Mouse (Mus musculus) liver, embryonic 14.5 days (tissue): ENCODE measurements around the gene Cpb2. TPM values are rescaled to one million over a fixed set of nuclear protein-coding genes. Genes with fewer than 3 reads are reported as not detected.

ENCODE experiments used
- ATAC-seq: fragments of 200-750 bp; cut with Nextera tagmentation; 2 replicates; pipeline ENCODE4 v1.8.0; 2017; ENCODE audit warnings: moderate number of reproducible peaks, mild to moderate bottlenecking, moderate library complexity; ENCODE audit not compliant: insufficient read depth
- DNase-seq, 3 experiments: peaks; one replicate each; pipeline ENCODE4 v3.0.0-alpha.2; 2012 to 2013; ENCODE audit warnings: low read depth in 3 of 3, low spot score in 3 of 3
- H3K27ac ChIP-seq: fragments of 300-500 bp; sonication (generic); 2 replicates; pipeline ENCODE4 v1.5.1; 2014; ENCODE audit warnings: moderate library complexity, mild to moderate bottlenecking, control low read depth, inconsistent platforms
- H3K27me3 ChIP-seq: fragments of 300-500 bp; sonication (generic); 2 replicates; pipeline ENCODE4 v1.6.1; 2014; ENCODE audit warnings: mild to moderate bottlenecking, low read length, moderate library complexity; ENCODE audit not compliant: control insufficient read depth, insufficient read depth
- H3K36me3 ChIP-seq: fragments of 300-500 bp; sonication (generic); replicated peaks from 2 replicates; pipeline ENCODE4 v1.6.1; 2014; ENCODE audit warnings: low read depth; ENCODE audit not compliant: control insufficient read depth, insufficient read depth
- H3K4me1 ChIP-seq, 2 experiments: fragments of 200-500 bp in 1 of 2; fragments of 300-500 bp in 1 of 2; sonication (generic) in 1 of 2; replicated peaks; 2 replicates each; pipeline ENCODE4 v1.6.1; 2012 to 2014; ENCODE audit warnings: antibody characterized with exemption in 1 of 2, inconsistent platforms in 1 of 2, low read length in 1 of 2; ENCODE audit not compliant: control insufficient read depth in 2 of 2, insufficient read depth in 2 of 2
- H3K4me2 ChIP-seq: fragments of 300-500 bp; sonication (generic); 2 replicates; pipeline ENCODE4 v1.6.1; 2014; ENCODE audit warnings: low read depth, mild to moderate bottlenecking, control low read depth, moderate library complexity
- H3K4me3 ChIP-seq, 2 experiments: fragments of 200-500 bp in 1 of 2; fragments of 300-500 bp in 1 of 2; sonication (generic) in 1 of 2; 2 replicates each; pipeline ENCODE4 v1.5.1; 2012 to 2014; ENCODE audit warnings: low read depth in 2 of 2, low read length in 2 of 2, mild to moderate bottlenecking in 2 of 2, control low read depth in 1 of 2, inconsistent platforms in 1 of 2, moderate library complexity in 1 of 2; ENCODE audit not compliant: insufficient read depth in 1 of 2
- H3K9ac ChIP-seq: fragments of 300-500 bp; sonication (generic); replicated peaks from 2 replicates; pipeline ENCODE4 v1.6.1; 2014; ENCODE audit warnings: mild to moderate bottlenecking, control low read depth, moderate library complexity
- H3K9me3 ChIP-seq: fragments of 300-500 bp; sonication (generic); 2 replicates; pipeline ENCODE4 v1.6.1; 2016; ENCODE audit warnings: low read length, mixed read lengths; ENCODE audit not compliant: control insufficient read depth
- CTCF ChIP-seq: IDR thresholded peaks from 2 replicates; pipeline ENCODE4 v1.5.1; 2016; ENCODE audit warnings: antibody characterized with exemption, low read depth, control low read depth
- EP300 ChIP-seq: IDR thresholded peaks from 2 replicates; pipeline ENCODE4 v1.6.1; 2016; ENCODE audit warnings: antibody characterized with exemption, low read depth
- WGBS: fragments of 180-500 bp; shearing (Covaris S2); extraction: QIAGEN DNeasy Blood & Tissue Kit; methylation state at CpG from one replicate; pipeline ENCODE4 v1.1.7; 2014; ENCODE audit not compliant: insufficient replicate concordance; 5-methylcytosine and 5-hydroxymethylcytosine counted together
- polyA plus RNA-seq, 2 experiments: library from polyadenylated mRNA; depleted of rRNA in 1 of 2; stranded (reverse) in 1 of 2; unstranded in 1 of 2; fragments of >200 nt; fragmentation: Nextera tagmentation in 1 of 2; extraction: Ambion mirVana in 1 of 2; gene quantifications; 2 replicates each; pipeline versions ENCODE4 v1.2.1 to v1.2.3; 2012 to 2014

The Cpb2 gene
- polyA plus RNA-seq, 2 experiments, result 62.1 to 93.5 TPM

DNA sequence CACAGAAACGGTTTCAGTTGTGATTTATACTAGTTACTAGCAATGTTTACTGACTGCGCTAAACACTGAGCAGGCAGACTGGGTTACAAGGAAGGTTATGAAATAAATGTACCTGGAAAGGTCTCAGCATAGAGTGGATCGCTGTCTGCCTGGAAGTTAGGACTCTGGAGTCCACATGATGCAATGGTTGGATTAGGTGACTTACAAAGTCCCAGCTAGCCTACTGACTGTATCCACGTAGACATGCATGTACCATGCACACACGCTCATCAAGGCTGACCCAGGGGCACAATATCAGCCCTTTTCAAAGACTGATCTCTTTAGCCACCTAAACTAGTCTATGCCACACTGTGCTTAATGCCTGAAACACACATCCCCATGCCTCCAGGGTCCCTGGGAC, 9.0 kb upstream of the Cpb2 start:
- peaks cover 0 to 12% of the 10 kb centered on the region in 2 experiments; a peak in 2 of 4 replicates for H3K4me1 ChIP-seq
- H3K9me3 ChIP-seq, result no peaks in the 10 kb centered on the region
- no peak for TF ChIP-seq CTCF
- no peak for TF ChIP-seq EP300
- H3K4me3 ChIP-seq, result no peak overlapping the region
- no peak overlapping the region for H3K9ac ChIP-seq
- no peak overlapping the region for H3K27ac ChIP-seq
- H3K27me3 ChIP-seq, result no peaks in the 10 kb centered on the region
- H3K36me3 ChIP-seq, result no peaks in the 10 kb centered on the region
- 65% methylated on average over 5 of the region's 5 CpGs for WGBS
- no peak overlapping the region for H3K4me2 ChIP-seq
- peak; percentile 26; the same call in 1 of the 2 replicates for ATAC-seq
- DNase-seq, result no peak

DNA sequence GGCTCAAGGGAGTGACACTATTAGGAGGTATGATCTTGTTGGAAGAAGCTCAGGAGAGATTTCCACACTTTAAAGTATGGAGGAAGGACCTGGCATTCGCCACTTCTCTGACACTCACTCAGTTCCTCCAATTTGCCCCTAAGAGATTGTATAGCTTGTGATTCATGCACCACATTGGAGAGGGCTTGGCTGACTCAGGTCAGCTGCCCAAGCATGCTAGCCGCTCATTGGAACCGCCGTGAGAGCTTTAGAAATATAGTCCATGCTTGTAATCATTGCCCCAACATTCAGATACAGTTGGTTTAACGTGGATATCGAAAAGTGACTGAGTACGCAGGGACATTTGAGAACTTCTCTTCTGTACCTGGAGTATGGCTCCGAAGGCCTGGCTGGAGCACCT, 6.5 kb upstream of the Cpb2 start:
- Histone ChIP-seq H3K9me3 (no peaks in the 10 kb centered on the region), H3K4me2 (no peak overlapping the region), H3K9ac (no peak overlapping the region), H3K4me1 (peaks cover 2 to 18% of the 10 kb centered on the region in 2 experiments; a peak in 3 of 4 replicates), H3K27ac (no peak overlapping the region), H3K36me3 (no peaks in the 10 kb centered on the region), H3K4me3 (no peak overlapping the region), H3K27me3 (no peaks in the 10 kb centered on the region)
- TF ChIP-seq EP300 (no peak), CTCF (no peak)
- 78% methylated on average over 8 of the region's 8 CpGs for WGBS
- ATAC-seq (no peak), DNase-seq (no peak)

DNA sequence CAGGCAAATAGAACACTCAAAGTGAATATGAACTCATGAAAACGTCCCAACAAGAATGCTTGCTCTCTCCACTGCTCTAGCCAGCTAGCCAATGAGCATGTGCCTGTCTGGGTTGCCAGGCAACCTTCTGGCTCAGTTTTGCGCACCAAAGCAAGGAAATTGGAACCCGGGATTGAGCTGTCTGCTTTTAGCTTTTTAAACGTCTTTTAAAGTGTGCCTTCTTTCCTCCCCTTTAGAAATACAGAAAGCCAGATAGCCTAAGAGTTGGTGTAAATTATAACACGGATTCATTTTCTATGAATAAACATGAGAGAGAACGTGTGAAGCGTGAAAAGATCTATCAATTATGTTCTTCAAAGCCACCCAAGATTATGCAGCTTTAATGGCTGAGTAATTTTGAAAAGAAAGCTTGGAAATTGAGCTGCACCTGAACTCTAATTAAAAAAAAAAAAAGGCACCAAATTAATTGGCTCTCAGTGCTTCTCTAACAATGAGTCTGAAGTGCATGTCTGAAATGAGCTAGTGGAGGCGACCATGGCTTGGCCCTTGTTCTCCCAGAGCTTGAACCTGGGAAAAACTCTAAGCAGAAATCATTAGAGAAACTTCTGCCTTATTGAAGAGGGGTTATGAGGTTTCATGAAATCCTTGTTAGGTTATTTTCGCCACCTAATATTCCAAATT, 6.0 kb upstream of the Cpb2 start:
- TF ChIP-seq CTCF (no peak), EP300 (no peak)
- ATAC-seq, result no peak
- DNase-seq, result no peak
- WGBS, result 60% methylated on average over 9 of the region's 9 CpGs
- Histone ChIP-seq H3K4me2 (no peak overlapping the region), H3K27ac (no peak overlapping the region), H3K9ac (no peak overlapping the region), H3K4me1 (peaks cover 2 to 18% of the 10 kb centered on the region in 2 experiments; a peak in 3 of 4 replicates), H3K9me3 (no peaks in the 10 kb centered on the region), H3K36me3 (no peaks in the 10 kb centered on the region), H3K27me3 (no peaks in the 10 kb centered on the region), H3K4me3 (no peak overlapping the region)

DNA sequence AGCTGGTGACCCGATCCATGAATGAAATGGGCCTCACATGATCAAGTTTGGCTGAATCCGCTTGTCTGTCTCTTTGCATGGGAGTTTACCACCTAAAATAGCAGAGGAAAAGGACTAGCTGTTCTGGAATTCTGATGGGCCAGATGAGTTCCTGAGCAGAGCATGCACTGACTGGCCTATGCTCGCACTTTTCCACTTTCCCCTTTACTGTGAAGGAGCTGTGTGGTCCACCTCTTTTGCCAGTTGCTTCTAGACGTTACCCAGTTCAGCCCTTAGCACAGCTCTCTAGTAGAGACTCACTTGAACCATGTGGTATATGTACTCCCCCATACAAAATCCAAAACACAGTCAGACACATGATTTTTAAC, 5.5 kb upstream of the Cpb2 start:
- 63% methylated on average over 4 of the region's 4 CpGs for WGBS
- Histone ChIP-seq H3K27me3 (no peaks in the 10 kb centered on the region), H3K4me2 (no peak overlapping the region), H3K4me1 (peaks cover 2 to 18% of the 10 kb centered on the region in 2 experiments; a peak in 3 of 4 replicates), H3K36me3 (no peaks in the 10 kb centered on the region), H3K27ac (no peak overlapping the region), H3K9ac (no peak overlapping the region), H3K4me3 (no peak overlapping the region), H3K9me3 (no peaks in the 10 kb centered on the region)
- TF ChIP-seq CTCF, result no peak
- TF ChIP-seq EP300, result no peak
- no peak for ATAC-seq
- DNase-seq, result no peak

DNA sequence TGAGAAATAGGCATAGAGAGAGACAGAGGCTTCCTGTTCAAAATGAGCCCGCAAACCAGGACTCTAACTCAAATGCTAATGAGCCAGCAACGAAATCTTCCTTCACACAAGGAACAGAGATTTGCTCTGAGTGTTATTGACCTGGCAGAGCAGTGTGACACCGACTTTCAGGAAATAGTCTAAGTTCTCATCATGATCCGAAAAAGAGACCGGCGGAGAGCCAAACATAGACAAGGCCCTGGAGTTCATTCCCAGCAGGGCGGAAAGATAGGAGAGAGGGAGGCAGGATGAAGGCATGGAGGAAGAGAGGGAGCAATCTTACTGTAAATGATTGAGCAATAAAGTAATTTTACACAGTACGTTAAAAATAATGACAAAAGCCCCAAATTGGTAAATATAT, 5.0 kb upstream of the Cpb2 start:
- Histone ChIP-seq H3K9me3 (no peaks in the 10 kb centered on the region), H3K27ac (no peak overlapping the region), H3K4me1 (peaks cover 2 to 18% of the 10 kb centered on the region in 2 experiments; a peak in 3 of 4 replicates), H3K27me3 (no peaks in the 10 kb centered on the region), H3K4me3 (no peak overlapping the region), H3K4me2 (no peak overlapping the region), H3K36me3 (no peaks in the 10 kb centered on the region), H3K9ac (no peak overlapping the region)
- ATAC-seq, result no peak
- WGBS, result 70% methylated on average over 8 of the region's 8 CpGs
- DNase-seq, result no peak
- TF ChIP-seq EP300 (no peak), CTCF (no peak)
